Mouse (Mus musculus) urinary bladder, adult 2 months (tissue): ENCODE measurements around the gene Fam3a. TPM values are rescaled to one million over a fixed set of nuclear protein-coding genes. Genes with fewer than 3 reads are reported as not detected.

Source experiments
- polyA plus RNA-seq: library from polyadenylated mRNA; depleted of rRNA; stranded (reverse); fragments of >200 nt; gene quantifications from 2 replicates; pipeline ENCODE4 v1.2.3, GENCODE M21; 2012; rRNA removed

Gene Fam3a
- polyA plus RNA-seq, 1 experiment, result 40.6 TPM

Other genes starting within 250 kb of the Fam3a start
- not detected in 2 replicates for gene Tex28, start 225.4 kb downstream of the Fam3a start, polyA plus RNA-seq
- gene Tktl1, start 216.0 kb downstream of the Fam3a start, polyA plus RNA-seq, result 0.03 and 0.04 TPM in 2 replicates
- gene Flna, start 143.5 kb downstream of the Fam3a start, polyA plus RNA-seq, result 5,313 and 5,579 TPM in 2 replicates
- 92.6 and 98.0 TPM in 2 replicates for gene Emd, start 138.6 kb downstream of the Fam3a start, polyA plus RNA-seq
- gene Rpl10, start 122.5 kb downstream of the Fam3a start, polyA plus RNA-seq, result 2,380 and 2,941 TPM in 2 replicates
- 106 and 145 TPM in 2 replicates for gene Taz, start 111.4 kb downstream of the Fam3a start, polyA plus RNA-seq
- gene Dnase1l1, start 110.9 kb downstream of the Fam3a start, polyA plus RNA-seq, result 36.1 and 44.7 TPM in 2 replicates
- 213 and 234 TPM in 2 replicates for gene Atp6ap1, start 96.2 kb downstream of the Fam3a start, polyA plus RNA-seq
- gene Gdi1, start 88.3 kb downstream of the Fam3a start, polyA plus RNA-seq, result 251 and 365 TPM in 2 replicates
- gene Fam50a, start 80.2 kb downstream of the Fam3a start, polyA plus RNA-seq, result 52.5 and 63.5 TPM in 2 replicates
- 16.4 and 17.9 TPM in 2 replicates for gene Plxna3, start 64.2 kb downstream of the Fam3a start, polyA plus RNA-seq
- gene Lage3, start 39.7 kb downstream of the Fam3a start, polyA plus RNA-seq, result 67.1 and 87.5 TPM in 2 replicates
- gene Ubl4a, start 20.1 kb downstream of the Fam3a start, polyA plus RNA-seq, result 54.3 and 66.7 TPM in 2 replicates
- gene Slc10a3, start 19.9 kb downstream of the Fam3a start, polyA plus RNA-seq, result 14.1 and 18.0 TPM in 2 replicates
- 25.0 and 26.3 TPM in 2 replicates for gene Ikbkg, start within 50 bp of the Fam3a start, polyA plus RNA-seq
- 95.5 and 113 TPM in 2 replicates for gene G6pdx, start 35.9 kb upstream of the Fam3a start, polyA plus RNA-seq
- not detected in 2 replicates for gene Gm6880, start 88.1 kb upstream of the Fam3a start, polyA plus RNA-seq
- gene Olfr1326-ps1, start 181.6 kb upstream of the Fam3a start, polyA plus RNA-seq, result not detected in 2 replicates
- gene Olfr1325, start 199.4 kb upstream of the Fam3a start, polyA plus RNA-seq, result not detected in 2 replicates